Mouse (Mus musculus): ENCODE data around the gene Eefsec.
A peak's percentile ranks its signal among the peaks of the same experiment; 100 is the strongest.

Eefsec gene

DNA sequence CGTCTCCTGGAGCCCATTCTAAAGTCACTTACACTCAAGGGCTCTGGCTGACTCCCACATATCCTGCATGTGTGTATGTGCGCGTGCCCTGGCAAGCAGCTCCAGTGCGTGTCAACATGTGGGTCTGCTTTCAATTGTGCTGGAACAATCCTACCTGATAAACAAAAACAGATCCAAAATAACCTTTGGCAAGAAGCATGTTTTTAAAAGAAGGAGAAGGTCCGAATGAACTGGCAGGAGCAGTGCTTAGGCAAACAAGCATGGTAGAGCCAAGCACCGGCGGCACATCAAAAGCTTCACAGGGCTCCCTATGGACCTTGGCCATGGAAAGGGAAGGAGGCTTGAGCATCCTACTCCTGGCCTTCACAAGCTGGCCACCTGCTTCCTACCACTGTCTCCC lies 105.6 kb downstream of the Eefsec start:
- no peak for DNase-seq

DNA sequence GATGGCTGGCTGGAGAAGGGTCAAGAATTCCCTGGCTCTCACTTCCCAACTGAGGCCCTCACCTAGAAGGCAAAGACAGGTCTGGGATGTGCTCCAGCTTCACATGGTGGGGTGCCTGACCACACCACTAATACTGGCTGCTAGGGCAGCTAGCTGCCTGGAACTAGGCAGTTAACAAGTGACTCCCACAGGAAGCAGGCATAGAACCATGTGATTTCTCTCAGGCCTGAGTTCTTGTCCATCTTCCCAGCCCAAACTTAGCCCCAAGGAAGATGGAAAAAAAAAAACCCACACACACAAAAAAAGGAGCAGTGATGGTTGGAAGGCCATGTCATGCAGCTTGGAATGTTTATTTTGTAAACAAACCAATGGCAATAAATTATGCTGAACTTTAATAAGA lies 117.0 kb downstream of the Eefsec start:
- no peak for DNase-seq

DNA sequence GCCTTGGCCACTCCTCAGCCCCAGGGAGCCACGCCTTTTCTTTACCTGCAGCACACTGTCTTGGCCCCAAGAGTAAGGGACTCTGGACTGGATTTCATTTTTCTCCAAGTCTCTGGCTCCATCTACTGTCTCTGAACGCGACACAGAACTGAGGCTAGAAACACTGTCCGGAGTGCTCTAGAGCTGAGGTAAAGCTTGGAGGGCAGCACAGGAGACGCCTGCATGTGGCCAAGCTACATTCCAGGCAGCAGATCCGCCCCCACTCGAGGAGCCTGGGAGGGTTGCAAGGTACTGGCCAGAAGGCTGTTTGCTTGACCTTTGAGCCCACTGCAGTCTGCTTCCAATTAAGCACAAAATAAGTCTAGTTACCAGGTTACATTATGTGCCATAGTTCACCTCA lies 124.5 kb downstream of the Eefsec start:
- DNase-seq, result peak; percentile 68 to 86

- DNase-seq, result no peak
These were observed 125.1 kb downstream of the Eefsec start for GRCm38 (mm10) chr6:88321253-88321652.

DNA sequence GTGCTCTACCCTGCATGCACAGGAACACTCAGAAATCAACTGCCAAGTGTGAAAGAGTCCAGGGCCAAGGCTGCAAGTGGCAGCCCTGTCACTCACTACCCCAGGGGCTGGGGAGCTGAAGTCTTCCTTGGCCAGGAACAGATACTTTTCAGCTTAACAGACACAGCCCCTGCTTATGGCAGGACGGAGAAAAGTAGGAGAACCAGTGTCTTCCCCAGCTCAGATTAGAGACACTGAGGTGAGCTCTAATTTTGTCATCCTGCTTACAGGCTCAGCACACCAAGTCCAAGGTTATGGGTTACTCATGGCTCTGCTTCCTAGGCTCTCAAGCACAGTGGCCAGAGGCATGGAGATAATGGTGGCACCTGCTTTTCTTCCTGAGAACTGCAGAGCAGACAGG lies 126.6 kb downstream of the Eefsec start:
- no peak for DNase-seq

GRCm38 (mm10) chr6:88315295-88315694 lies 131.0 kb downstream of the Eefsec start:
- DNase-seq, result no peak

GRCm38 (mm10) chr6:88313937-88314336 lies 132.4 kb downstream of the Eefsec start:
- no peak for DNase-seq

DNA sequence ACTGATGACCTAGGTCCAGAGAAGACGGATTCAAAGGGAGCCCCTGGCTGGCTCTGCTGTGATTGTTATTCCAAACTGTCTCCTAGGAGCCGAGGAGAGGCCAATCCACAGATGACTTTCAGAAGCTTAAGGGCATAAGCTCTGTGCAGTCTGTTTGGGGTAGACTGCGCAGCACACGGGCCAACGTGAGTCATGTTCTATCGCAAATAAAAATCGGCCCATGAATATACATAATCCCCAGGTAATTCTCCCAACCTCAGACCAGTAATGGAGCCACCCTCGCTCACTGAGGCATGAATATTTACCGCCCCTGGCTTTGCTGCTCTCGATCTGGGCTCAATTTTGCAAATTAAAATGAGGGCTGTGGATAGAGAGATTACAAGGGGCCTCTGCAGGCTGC lies 134.7 kb downstream of the Eefsec start:
- DNase-seq, result no peak

DNA sequence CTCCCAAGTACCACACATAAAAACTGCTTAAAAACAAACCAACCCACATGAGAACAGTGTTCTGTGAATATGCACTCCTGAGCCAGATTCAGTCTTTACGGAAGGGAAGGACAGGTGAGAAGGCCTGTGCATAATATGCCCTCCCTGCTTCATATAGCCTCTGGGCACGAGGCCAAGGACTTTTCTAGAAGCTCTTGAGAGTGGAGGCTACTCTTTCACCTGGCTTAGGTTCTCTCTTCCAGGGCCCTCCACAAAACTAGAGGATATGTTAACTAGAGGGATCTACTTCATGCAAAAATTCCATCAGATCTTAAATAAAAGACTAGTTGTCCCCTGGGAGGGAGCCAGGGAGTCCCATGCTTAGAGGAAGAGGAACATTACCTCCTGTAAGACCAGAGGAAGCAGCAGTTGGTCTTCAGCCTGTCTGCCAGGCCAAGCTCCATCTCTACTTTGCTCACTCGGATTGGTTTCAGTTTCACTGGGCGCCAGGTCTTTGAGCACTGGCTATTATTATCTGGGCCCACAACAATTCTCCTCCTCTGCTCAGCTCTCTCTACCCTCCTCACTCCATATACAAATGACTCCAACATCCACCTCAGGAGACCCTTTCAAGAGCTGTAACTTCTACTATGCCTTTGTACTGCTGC lies 140.1 kb downstream of the Eefsec start:
- DNase-seq, result peak in 1 of 2 experiments; percentile 15

DNA sequence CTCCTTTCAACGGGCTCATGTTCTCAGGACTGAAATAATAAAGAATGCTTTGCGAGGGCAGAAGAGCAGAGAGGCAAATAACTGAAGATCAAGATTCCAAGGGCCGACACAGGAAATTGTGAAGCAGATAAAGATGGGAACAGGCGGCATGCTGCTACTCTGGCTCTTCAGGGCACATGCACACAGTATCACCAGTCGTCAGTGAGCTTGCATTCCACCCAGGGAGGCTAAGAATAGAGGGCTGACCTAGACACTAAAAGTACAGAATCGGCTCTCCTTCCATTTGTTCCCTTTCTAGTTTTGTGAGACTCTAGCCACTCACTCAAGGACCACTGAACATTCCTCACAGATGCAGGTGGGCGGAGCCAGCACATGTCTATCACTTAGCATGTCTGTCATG lies 145.1 kb downstream of the Eefsec start:
- DNase-seq, result no peak

DNA sequence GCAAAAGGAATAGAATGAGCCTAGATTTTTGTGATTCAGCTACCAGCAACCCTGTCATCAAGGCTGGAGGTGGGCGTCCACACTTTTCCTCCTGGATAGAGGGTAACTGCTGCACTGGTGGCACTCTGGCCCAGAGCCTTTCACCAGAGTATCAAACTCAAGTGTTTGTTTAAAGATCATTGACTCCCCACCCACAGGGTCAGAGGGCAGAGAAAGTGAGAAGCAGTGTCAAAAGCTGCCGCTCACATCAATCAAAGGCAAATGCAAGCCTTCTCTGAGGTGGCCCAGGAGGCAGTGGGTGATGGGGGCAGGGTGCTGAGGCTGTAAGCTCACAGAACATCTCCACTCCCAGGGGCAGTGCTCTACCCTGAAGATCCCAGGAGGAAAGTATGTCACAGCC lies 146.8 kb downstream of the Eefsec start:
- no peak for DNase-seq

DNA sequence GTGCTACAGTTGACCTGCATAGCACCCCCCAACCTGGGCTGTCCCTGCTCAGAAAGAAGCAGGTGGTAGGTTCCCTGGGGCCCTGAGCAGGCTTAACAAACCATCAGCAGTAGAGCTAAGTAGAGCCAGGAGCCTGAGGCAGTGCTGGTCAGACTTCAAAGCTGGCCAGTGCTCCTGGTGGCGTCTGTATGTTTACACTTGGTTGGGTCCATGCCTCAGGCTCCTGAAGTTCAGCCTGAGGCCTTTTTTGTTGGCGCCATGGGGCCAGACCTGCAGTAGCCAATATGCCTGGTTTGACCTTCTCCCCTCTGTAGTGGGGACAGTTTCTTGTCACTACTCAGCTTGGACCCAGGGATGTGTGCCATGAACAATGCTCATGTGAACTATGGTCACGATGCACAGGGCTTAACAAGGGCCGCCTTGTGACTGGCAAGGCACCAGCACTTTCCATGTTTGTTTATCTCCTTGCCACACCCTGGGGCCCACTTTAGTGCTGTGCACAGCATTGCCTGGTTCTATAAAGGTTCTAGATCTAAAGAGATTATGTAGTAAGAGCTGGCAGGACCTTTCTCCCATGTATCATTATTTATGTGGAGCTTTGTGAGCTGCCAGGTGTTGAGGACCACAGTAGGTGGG lies 153.9 kb downstream of the Eefsec start:
- DNase-seq, result no peak

DNA sequence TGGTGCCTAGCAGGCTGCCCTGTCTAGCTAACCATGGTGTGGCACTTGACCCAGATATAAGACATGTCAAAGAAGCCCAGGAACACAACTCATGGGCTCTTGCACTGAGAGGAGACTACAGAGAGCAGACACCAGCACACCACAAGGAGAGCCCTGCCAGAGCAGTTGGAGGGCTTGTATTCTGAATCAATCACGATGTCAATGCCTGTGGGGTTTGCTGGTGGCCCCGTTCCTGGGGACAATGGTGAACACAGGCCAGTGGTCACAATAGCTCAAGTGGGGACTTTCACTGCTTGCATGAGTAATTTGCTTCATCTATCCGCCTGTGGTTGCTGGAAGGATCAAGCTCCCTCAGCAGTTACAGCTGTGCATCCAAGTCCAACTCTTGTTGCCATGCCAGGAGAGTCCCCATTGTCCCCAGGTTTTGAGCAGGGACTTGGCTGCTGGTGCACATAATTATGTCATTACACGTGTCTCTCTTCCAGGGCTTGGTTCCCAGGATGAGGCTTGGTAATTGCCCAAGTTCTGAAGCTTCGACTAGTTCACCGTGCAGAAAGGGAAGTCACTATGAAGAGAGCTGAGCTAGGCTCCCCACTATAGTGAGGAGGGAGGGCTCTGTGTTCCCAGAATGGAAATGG lies 156.1 kb downstream of the Eefsec start:
- DNase-seq, result no peak

DNA sequence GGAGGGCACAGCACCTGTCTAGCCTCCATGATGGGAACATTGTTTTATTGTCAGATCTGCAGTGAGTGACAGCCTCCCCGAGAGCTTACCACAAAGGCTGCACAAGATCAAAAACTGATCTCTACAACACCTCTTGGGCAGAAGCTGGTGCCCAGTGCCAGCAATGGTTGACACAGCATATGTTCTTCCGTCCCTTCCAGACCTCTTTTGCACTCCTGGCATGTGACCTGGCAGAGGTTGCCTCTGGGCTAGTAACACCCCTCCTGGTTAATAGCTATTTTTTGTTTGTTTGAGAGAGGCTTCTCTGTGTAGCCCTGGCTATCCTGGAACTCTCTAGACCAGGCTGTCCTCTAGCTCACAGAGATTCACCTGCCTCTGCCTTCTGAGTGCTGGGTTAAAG lies 168.2 kb downstream of the Eefsec start:
- no peak for DNase-seq

GRCm38 (mm10) chr6:88277242-88277641 lies 169.1 kb downstream of the Eefsec start:
- DNase-seq, result no peak

DNA sequence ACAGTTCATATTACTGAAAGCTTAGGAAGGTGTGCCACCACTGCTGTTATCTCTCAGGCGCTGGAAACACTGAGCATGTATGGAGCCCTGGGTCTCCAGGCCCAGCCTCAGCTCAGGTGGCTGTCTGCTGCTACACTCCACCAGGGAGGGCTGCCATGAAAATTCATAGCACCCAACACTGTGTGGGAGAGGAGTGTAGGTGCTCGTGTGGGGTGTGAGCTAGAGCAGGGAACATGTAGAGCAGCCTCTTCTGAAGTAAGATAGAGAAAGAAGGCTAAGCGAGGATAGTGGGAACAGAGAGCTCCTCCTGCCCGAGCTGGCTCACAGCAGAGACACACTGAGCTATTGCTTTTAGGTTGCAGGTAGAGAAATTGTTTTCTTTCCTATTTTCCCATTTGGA lies 170.1 kb downstream of the Eefsec start:
- no peak for DNase-seq

DNA sequence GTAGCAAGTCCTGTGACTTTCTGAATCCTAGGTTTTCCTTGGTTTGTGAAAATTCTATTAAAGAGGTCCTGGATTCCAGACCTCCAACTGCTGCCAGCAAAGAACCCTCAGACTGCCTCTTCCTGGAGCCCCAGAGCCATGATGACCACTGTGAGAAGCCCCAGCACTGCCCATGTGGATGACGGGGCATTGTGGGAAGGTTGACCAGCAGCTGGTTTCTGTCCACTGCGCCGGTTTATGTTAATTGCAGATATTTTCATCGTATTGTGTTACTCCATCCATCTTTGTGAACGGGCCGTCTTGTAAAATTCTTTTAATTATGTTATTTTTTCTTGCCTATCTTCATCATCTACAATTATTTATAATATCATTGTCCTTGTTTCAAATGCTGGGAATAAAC lies 171.7 kb downstream of the Eefsec start:
- DNase-seq, result peak in 1 of 2 experiments; percentile 54

GRCm38 (mm10) chr6:88267970-88268369 lies 178.4 kb downstream of the Eefsec start:
- DNase-seq, result no peak

DNA sequence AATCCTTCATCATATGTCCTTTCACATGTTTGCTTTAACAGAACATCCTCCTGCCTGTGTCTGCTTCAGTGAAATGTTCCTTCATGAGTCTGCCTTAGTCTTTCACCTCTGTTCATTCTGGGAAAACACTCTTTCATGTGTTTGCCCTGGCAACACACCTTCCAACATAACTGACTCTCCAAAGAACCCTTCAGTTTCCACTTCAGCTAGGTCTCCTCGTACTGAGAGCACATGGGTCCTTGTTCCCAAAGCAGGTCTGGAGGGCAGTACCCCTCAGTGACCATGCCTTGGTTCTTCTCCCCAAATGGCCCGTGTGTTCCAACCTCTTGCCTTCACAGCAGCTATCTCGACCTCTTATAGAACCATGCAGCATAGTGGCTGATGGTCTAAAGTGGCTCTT lies 179.3 kb downstream of the Eefsec start:
- no peak for DNase-seq

DNA sequence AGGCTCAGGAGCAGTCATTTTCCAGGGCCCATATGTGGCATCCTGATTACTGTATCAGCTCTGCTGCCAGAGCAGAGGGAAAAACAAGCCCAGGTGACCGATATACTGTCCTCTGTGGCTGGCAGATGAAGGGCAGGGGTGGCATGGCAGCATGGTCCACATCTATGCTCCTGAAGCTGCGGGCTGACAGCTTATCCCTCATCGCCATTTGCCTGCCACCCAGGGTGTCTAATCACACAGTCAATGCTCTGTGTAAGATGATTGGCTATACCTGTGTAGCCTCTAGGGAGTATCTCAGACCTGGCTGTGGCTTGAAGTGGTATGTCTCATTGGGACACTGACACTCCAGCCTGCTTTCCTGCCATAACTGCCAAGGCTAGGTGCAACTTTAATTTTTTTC lies 180.3 kb downstream of the Eefsec start:
- DNase-seq, result no peak

DNA sequence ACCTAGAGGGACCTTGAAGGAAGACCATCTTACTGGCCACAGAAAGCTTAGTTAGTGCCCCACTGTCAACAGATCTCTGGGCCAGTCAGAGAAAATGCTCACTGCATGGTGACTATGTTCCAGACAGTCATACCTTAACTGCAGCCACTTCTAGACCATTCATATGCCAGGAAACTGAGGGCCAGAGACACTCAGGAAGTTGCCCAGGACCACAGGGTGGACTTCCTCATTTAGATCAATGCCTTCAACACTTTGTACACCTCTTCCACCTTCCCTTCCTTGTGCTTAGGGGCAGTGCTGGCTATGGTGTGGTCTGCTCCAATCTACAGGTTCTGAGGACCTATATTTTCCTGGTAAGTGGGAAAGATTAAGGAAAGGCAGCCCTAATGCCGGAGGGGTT lies 181.0 kb downstream of the Eefsec start:
- no peak for DNase-seq

GRCm38 (mm10) chr6:88262160-88262559 lies 184.2 kb downstream of the Eefsec start:
- DNase-seq, result no peak

DNA sequence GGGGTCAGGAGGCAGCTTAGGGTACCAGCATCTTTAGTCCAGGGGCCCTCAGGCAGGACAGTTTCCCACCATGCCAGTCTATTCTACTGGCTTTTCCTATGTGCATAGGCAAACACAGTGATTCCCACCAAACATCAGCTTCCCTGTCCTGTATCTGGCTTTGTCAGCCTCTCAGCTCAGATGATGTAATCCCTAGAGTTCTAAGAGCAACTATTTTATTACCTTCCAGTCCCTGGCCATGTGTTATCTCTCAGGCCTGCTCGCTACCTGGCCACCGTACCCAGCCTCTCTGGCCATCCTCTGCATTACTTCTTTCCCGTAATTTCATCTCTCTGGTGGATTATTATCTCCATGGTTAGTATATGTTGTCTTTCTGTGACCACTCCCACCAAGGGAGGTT lies 185.7 kb downstream of the Eefsec start:
- DNase-seq, result no peak

GRCm38 (mm10) chr6:88259621-88260020 lies 186.7 kb downstream of the Eefsec start:
- no peak for DNase-seq

DNA sequence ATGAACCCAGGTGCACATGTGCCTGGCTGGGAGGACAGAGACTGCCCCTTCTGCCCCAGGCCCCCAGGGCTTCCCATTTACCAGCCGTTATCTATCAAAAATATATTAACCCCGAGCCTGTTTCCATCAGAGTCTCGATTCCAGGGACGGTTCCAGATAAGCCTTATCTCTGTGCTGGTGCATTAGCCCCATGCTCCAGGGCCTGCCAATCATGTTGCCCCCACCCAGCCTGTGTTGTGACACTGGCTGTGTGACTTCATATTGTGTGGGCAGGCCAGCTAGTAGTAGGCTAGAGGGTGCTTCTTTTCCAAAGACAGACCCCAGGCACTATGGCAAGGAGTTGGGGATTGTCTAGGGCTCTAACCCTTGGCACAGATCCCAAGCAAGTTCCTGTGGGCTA lies 190.9 kb downstream of the Eefsec start:
- DNase-seq, result no peak
